In genomic region chr13:83713661-83714291, GRCm38 (mm10) we compare ENCODE assay signal across 9 mouse cellular contexts.
DNase-seq lines count a peak whose midpoint lies in the region; ATAC-seq and TF ChIP-seq lines count a peak whose summit lies in the region.
"Had no signal": no experiment of that assay in that cellular context is flagged by ENCODE, and none has a peak within 500 bp of the region (broad histone marks: within the 10 kb centered on the region; RNA-seq: fewer than 3 reads in every experiment).

No protein-coding gene starts in this region.

- WGBS in forebrain, postnatal 0 days: 11% methylated on average over 19 of the region's 19 CpGs
- 2% methylated on average over 19 of the region's 19 CpGs for WGBS in midbrain, embryonic 12.5 days

- peak overlapping the region; percentile 67 for H3K4me3 ChIP-seq in forebrain, postnatal 0 days (ENCODE audit: low read depth, low read length)
- H3K4me3 ChIP-seq in midbrain, embryonic 12.5 days: peak overlapping the region; percentile 28
- H3K4me3 ChIP-seq: limb, embryonic 13.5 days had no signal

- DNase-seq in Muller cell, postnatal 12 days (ENCODE audit: inconsistent ontology term): peak; percentile 46
- peak; percentile 71 for DNase-seq in cerebellum, adult 9-10 months
- DNase-seq in forebrain, postnatal 0 days: peak; percentile 70
- DNase-seq in MN1 (ENCODE audit: low spot score): no peak
- no peak for DNase-seq in c-Kit-positive CD71-positive TER-119-positive erythroid progenitor cells, embryonic 14.5 days (ENCODE audit: low spot score)
- DNase-seq in adrenal gland, postnatal 10 days: no peak

- no peak for TF ChIP-seq CTCF in forebrain, postnatal 0 days (IDR thresholded peaks at IDR 0.05; ENCODE audit: low read depth)

- no peaks in the 10 kb centered on the region for H3K9me3 ChIP-seq in forebrain, postnatal 0 days (ENCODE audit: low read length)
- no peaks in the 10 kb centered on the region for H3K9me3 ChIP-seq in midbrain, embryonic 12.5 days
- H3K9me3 ChIP-seq: limb, embryonic 13.5 days had no signal

- H3K27ac ChIP-seq in forebrain, postnatal 0 days (ENCODE audit: low read depth, low read length): peak overlapping the region; percentile 100
- no peak overlapping the region for H3K27ac ChIP-seq in midbrain, embryonic 12.5 days (replicated peaks)
- H3K27ac ChIP-seq: limb, embryonic 13.5 days had no signal

- ATAC-seq in forebrain, postnatal 0 days: no peak
- no peak for ATAC-seq in midbrain, embryonic 12.5 days (ENCODE audit: low FRiP score, low read depth)
- no peak for ATAC-seq in erythroblast, adult 5-6 weeks (replicated peaks; ENCODE audit: low FRiP score, poor library complexity, severe bottlenecking)

- peaks cover 16% of the 10 kb centered on the region; the same call in 1 of the 2 replicates for H3K4me1 ChIP-seq in forebrain, postnatal 0 days (ENCODE audit: insufficient read depth)
- peaks cover 8% of the 10 kb centered on the region for H3K4me1 ChIP-seq in midbrain, embryonic 12.5 days

- H3K4me2 ChIP-seq in forebrain, postnatal 0 days (ENCODE audit: low read depth): peak overlapping the region; percentile 71
- H3K4me2 ChIP-seq in midbrain, embryonic 12.5 days (replicated peaks): peak overlapping the region; percentile 68

- peak overlapping the region; percentile 100 for H3K9ac ChIP-seq in forebrain, postnatal 0 days
- no peak overlapping the region for H3K9ac ChIP-seq in midbrain, embryonic 12.5 days (replicated peaks)
- H3K9ac ChIP-seq: limb, embryonic 13.5 days had no signal

- H3K36me3 ChIP-seq in forebrain, postnatal 0 days (ENCODE audit: insufficient read depth): no peaks in the 10 kb centered on the region
- H3K36me3 ChIP-seq in midbrain, embryonic 12.5 days: no peaks in the 10 kb centered on the region
- H3K36me3 ChIP-seq: limb, embryonic 13.5 days had no signal

- no peaks in the 10 kb centered on the region for H3K27me3 ChIP-seq in forebrain, postnatal 0 days (ENCODE audit: insufficient read depth, low read length)
- peaks cover 53% of the 10 kb centered on the region for H3K27me3 ChIP-seq in midbrain, embryonic 12.5 days

Comparison
In these comparisons a context has a peak if more than half of its experiments do, and no peak if none do; other contexts are left out.
1. DNase-seq: peak in Muller cell, postnatal 12 days (single experiment), cerebellum, adult 9-10 months (single experiment) and forebrain, postnatal 0 days (single experiment); none in MN1 (single experiment), c-Kit-positive CD71-positive TER-119-positive erythroid progenitor cells, embryonic 14.5 days (single experiment) and adrenal gland, postnatal 10 days (single experiment).